Mouse (Mus musculus) fibroblast of lung, adult 2 months (primary cell): Measurements from ENCODE around the gene Trim75.

Experiments
- DNase-seq: peaks from one replicate; pipeline ENCODE4 v3.0.0-alpha.2; 2011; ENCODE audit warnings: low read depth

Gene Trim75

GRCm38 (mm10) chr8:64944831-64945230 lies 42.8 kb downstream of the Trim75 start:
- no peak for DNase-seq

DNA sequence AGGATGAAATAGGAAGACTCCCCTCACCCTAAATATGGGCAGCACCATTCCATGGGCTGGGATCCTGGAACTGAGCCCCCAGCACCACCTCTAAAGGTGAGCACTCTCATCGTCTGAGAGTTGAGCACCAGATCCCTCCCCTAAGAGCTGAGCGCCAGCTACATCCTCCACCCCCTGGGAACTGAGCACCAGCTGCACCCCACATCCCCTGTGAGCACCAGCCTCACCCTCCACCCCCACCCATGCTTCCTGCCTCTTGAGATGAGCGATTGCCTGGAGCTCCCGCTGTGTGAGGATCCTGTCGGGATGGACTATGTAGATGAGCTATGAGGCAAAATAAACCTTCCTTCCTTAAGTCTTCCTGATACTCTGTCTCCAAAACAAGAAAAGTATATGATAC lies 44.7 kb downstream of the Trim75 start:
- no peak for DNase-seq

- DNase-seq, result peak; percentile 26
Measured at GRCm38 (mm10) chr8:64941495-64941894, 46.1 kb downstream of the Trim75 start.

DNA sequence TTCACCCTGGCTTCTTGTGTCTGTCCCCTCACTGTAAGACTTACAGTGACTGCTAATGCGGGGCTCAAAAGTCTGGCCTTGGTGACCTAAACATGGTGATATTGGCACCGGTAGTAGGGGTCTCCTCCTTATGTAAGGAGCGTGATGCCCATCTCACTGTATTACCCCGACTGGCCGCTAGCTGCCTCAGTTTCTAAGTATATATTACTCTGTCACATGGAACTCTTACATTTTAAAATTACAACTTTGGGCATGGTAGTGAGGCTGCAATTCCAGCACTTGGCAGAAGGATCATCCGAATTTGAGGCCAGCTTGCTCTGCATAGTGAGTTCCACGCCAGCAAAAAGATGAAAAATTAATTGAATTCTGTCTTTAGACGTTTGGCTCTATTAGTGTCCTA lies 46.6 kb downstream of the Trim75 start:
- no peak for DNase-seq

DNA sequence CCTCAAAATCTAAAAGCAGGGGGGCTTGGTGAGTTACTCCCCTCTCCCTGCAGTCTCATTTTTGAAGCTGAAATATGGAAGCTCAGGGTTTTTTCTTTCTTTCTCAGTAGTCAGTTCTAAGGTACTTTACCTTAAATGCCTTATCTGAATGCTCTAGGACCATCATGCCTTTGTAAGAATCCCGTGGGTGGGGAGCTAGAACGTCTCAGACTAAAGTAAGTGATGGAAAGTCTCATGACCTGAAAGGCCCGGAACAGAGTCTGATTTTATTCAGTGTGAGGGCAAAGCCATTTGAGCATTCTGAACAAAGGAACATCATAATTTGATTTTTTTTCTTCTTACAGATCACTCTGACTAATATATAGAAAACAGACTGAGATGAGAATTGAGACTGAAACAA lies 52.6 kb downstream of the Trim75 start:
- DNase-seq, result no peak
